Mouse (Mus musculus): Measurements from ENCODE around the gene Kif15.

Kif15 gene
- long read RNA-seq, experiment 1, partial matches to known transcripts, result 1 of 1 reads
- long read RNA-seq, experiment 1, other reads (novel, unspliced or antisense), result 0 of 1 reads
- long read RNA-seq, experiment 2, partial matches to known transcripts, result 1 of 1 reads
- long read RNA-seq, experiment 2, other reads (novel, unspliced or antisense), result 0 of 1 reads

- intact Hi-C loops (cut with DNase I), result loop anchor here (5.0 kb wide), 1 partner anchor 144 kb away; the partner anchor contains the start of gene Tcaim
Measured at GRCm38 (mm10) chr9:122950643-122951475, at the start of gene Kif15, which contains the start of gene 1110059G10Rik. Gene Kif15 (plus strand): TSS chr9:122951046. Gene 1110059G10Rik (minus strand): TSS chr9:122951000.

GRCm38 (mm10) chr9:122901047-122901446 is 49.8 kb upstream of the Kif15 start:
- intact Hi-C loops (cut with DNase I), result no loop called here

- intact Hi-C loops (cut with DNase I), result no loop called here
Measured at GRCm38 (mm10) chr9:122902717-122903535, 47.9 kb upstream of the Kif15 start.

GRCm38 (mm10) chr9:122922436-122922835 is 28.4 kb upstream of the Kif15 start:
- intact Hi-C loops (cut with DNase I), result no loop called here

GRCm38 (mm10) chr9:122922936-122923381 is 27.9 kb upstream of the Kif15 start, which contains the start of gene Zfp105:
Gene Zfp105 (plus strand): TSS chr9:122923072.
- intact Hi-C loops (cut with DNase I), result no loop called here

GRCm38 (mm10) chr9:122928915-122929314 is 21.9 kb upstream of the Kif15 start:
- intact Hi-C loops (cut with DNase I), result no loop called here

GRCm38 (mm10) chr9:122998406-122999192 is 47.8 kb downstream of the Kif15 start:
- intact Hi-C loops (cut with DNase I), result no loop called here

- intact Hi-C loops (cut with DNase I), result no loop called here
Measured at GRCm38 (mm10) chr9:122999193-122999586, 48.3 kb downstream of the Kif15 start.

- intact Hi-C loops (cut with DNase I), result no loop called here
Measured at GRCm38 (mm10) chr9:123004718-123005117, 53.9 kb downstream of the Kif15 start.

- intact Hi-C loops (cut with DNase I), result no loop called here
Measured at GRCm38 (mm10) chr9:123006071-123006470, 55.2 kb downstream of the Kif15 start.

- intact Hi-C loops (cut with DNase I), result no loop called here
Measured at GRCm38 (mm10) chr9:123020995-123021631, 70.3 kb downstream of the Kif15 start, which contains the start of gene Tmem42. Gene Tmem42 (plus strand): TSS chr9:123021326.

GRCm38 (mm10) chr9:123021636-123022379 is 71.0 kb downstream of the Kif15 start:
- intact Hi-C loops (cut with DNase I), result no loop called here

- intact Hi-C loops (cut with DNase I), result no loop called here
Measured at GRCm38 (mm10) chr9:123024201-123024600, 73.4 kb downstream of the Kif15 start.

- intact Hi-C loops (cut with DNase I), result no loop called here
Measured at GRCm38 (mm10) chr9:123031496-123032246, 80.8 kb downstream of the Kif15 start.

- intact Hi-C loops (cut with DNase I), result no loop called here
Measured at GRCm38 (mm10) chr9:123034426-123034825, 83.6 kb downstream of the Kif15 start, which contains the start of gene Tgm4. Gene Tgm4 (plus strand): TSS chr9:123034726.

- intact Hi-C loops (cut with DNase I), result no loop called here
Measured at GRCm38 (mm10) chr9:123047665-123048064, 96.8 kb downstream of the Kif15 start.

- intact Hi-C loops (cut with DNase I), result no loop called here
Measured at GRCm38 (mm10) chr9:123058724-123059292, 108.0 kb downstream of the Kif15 start.

- intact Hi-C loops (cut with DNase I), result no loop called here
Measured at GRCm38 (mm10) chr9:123060172-123060571, 109.3 kb downstream of the Kif15 start.

Data from adrenal gland (tissue).